Mouse (Mus musculus): ENCODE results near the gene Myh9.
"Not testable (repeated sequence)": the region's sequence is repeated elsewhere in the genome, so short reads cannot be mapped to it uniquely, and the experiment has no call there.

Gene Myh9

DNA sequence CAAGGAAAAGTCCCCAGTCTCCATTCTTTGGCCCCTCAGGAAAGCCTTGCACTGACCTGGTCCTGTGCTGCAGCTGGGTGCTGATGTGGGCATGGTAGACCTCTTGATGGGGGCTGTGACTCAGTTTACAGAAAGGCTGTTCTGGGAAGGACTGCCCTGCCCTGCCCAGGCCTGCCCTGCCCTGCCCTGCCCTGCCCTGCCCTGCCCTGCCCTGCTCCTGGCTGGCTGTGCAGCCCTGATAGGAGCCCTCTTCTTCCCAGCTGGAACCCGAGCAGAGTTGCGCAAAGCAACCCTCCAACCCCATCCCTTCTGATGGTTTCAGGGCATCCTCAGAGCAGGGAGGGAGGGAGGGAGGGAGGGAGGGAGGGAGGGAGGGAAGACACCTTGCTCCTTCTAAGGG lies 86.8 kb downstream of the Myh9 start:
- no peak for DNase-seq (ENCODE audit: low spot score)

DNA sequence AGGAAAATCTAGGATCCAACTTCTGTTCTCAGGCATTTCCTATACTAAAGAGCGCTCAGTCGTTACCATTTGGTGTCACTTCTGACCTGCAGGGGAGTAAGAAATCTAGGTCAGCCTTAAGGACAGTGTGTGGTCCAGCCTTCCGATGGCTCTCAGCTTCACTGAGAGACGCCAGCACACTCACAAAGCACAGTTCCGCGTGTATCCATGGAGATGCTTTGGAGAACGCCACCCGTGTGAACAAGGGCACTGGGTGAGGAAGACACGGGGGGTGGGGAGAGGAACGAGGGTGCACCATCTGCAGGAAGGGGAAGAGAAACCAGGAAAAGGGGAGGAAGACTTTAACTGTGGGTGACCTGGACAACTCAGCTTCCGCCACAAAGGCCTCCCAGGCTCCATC lies 89.5 kb downstream of the Myh9 start:
- no peak for DNase-seq (ENCODE audit: low spot score)

DNA sequence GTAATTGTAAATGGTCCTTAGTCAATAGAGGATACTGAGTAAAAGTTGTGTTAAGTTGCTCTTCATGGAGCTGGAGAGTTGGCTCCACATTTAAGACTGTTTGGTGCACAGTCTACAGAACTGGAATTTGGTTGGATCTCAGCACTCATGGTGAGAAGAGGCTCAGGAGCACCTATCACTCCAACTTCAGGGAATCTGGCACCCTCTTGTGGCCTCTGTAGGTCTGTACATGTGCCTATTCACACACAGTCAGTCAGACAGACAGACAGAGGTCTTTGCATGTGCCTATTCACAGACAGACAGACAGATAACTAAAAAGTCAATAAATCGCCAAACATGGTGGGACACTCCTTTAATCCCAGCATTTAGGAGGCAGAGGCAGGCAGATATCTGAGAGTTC lies 91.5 kb downstream of the Myh9 start:
- no peak for DNase-seq (ENCODE audit: low spot score)

DNA sequence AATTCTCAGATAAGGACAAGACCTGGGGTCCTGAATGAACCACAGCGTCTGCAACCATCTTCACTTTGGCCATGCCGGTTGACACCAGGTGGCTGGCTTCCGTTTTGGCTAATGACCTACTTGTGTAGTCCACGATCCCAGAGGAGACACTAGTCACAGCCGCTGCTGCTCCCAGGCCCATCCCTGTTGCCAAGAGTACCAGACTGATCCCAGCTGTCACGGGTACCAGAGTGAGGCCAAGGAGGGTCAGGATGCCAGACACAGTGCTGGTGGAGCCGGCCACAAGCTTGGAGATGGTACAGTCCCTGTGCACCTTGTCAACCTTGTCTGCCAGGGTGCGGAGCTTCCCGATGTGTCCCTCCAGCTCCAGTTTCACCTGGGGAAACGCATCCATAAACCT lies 92.3 kb downstream of the Myh9 start:
- DNase-seq (ENCODE audit: low spot score): no peak

DNA sequence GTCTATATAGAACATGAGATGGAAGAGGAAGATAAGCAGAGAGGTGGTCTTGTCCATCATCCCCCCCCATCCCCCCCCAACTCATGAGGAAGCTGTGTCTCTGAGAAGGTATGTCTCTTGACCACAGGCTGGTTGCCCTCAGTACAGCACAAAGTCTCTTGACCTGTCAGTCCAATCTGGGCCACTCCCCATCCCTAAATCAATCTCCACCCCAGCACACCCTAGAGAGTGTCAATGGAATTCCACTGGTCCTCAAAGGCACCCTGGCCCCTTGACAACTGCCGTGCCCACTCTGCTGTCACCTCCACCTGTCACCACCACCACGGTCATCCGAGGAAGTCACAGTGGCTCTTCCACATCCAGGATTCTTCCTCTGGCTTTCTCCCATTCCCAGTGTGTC lies 93.6 kb downstream of the Myh9 start:
- DNase-seq (ENCODE audit: low spot score): no peak

DNA sequence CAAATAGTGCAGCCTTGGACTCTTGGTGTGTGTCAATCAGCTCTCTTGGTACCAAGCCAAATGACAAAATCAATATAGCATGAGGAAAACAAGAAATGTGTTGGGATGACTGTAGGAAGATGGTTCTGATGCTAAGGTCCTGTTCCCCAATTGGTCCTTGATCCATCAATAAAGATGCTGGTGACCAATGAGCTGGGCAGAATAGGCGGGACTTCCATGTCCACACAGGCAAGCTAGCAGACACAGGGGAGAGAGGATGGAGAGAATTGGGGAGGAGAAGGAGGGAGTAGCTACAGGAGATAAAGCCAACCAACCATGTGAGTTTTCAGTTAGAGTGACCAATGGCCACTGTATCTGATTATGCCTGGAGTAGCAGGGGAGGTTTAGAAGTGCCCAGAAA lies 95.6 kb downstream of the Myh9 start:
- DNase-seq (ENCODE audit: low spot score): no peak

DNA sequence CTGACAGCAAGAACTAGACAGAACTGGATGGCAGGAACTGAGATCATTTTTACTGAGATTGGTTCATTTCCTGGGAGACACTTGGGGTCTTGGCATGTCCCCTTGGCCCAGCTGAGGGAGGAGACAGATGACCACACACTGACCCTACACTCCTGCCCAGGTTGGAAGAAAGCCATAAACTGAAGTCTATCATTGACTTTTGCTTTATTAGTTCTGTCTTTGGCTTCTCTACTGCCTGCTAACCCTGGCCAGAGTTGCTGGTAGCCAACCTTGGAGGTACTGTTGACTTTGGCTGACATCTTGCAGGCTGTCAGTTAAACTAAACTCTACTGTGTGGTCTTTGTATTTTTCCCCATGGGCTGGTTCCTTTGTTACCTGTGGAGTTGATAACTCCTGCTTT lies 96.9 kb downstream of the Myh9 start:
- DNase-seq (ENCODE audit: low spot score): no peak

DNA sequence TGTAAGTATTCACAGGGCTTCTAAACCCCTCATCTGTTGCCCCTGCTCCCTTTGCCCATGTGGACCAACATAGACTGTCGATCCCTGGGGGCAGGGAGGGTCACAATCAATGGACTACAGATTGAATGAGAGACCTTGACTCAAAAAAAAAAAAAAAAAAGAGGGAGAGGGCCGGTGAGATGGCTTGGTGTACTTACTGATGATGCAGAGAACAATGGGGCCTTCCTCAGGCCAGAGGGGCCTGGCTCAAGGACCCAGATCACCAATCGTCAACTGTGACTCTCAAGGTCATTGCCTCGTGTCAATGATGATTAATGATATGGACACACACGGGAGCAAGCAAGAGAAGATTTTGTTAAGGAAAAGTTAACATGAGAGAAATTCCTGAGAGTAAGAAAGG lies 97.3 kb downstream of the Myh9 start:
- DNase-seq (ENCODE audit: low spot score): no peak

DNA sequence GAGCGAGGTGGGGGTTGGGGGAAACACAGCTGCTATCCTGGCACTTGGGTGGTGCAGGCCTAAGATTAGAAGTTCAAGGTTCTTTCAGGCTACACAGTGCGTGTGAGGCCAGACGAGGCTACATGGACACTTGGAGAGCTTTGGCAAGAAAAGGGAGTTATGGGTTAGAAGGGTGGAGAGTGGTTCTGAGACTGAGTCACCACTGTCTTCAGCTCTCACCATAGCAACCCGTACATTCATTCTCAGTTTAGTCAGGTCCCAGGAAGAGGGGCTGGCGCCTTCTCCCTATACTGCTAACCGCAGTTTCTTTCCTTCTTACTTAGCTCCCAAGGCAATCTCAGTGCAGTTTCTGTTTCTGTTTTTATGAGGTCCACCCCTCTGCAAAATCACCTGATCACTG lies 100.4 kb downstream of the Myh9 start:
- not testable (repeated sequence) for DNase-seq (ENCODE audit: low spot score)

DNA sequence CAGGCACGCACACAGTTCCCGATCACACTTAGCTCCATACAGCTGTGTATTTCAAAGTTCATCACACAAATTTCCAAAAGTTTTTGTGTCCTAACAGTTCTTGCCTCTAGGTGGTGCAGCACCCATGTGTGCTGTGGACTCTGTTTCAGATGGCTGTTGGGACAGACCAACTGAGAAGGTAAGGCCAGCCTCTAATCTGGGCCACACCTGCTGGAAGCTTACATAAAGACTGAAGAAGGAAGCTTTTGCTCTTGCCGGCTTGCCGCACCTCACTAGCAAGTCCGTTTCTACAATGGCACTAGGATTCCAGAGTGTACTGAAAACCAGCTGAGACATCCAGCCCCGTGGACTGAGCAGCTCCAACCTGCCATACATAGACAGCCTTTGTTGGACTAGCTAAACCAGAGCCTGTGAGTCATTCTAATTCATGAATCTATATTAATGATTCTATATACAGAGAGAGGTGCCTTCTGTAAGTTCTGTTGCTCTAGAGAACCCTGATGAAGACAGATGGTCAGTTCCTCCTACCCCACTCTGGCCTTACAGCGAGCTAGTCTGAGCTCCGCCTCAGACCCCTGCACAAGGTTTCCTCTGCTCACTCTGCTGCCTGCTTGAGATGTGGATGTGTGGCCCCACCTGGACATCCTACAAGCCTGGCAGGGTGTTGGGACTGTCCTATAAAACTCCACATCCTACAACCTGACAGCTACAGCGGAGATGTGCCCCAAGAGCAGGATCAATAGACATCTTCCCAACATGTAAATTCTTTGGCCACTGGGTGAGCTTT lies 101.3 kb downstream of the Myh9 start:
- no peak for DNase-seq (ENCODE audit: low spot score)

DNA sequence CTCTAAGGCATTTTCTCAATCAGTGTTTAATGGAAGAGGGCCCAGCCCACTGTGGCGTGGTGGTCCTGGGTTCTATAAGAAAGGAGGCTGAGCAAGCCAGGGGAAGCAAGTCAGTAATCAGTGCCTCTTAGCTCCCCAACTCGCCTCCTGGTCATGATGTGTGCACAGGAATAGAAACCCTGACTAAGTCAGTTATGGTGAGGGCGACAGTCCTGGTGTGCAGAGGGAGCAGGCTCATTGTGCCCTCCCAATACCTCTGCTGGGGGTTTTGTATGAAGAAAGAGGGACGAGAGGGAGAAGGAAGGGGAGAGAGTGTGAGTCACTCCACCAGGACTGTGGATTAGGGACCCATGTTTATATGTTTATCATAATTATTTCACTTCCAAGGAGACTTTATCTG lies 108.1 kb downstream of the Myh9 start:
- not testable (repeated sequence) for DNase-seq (ENCODE audit: low spot score)

DNA sequence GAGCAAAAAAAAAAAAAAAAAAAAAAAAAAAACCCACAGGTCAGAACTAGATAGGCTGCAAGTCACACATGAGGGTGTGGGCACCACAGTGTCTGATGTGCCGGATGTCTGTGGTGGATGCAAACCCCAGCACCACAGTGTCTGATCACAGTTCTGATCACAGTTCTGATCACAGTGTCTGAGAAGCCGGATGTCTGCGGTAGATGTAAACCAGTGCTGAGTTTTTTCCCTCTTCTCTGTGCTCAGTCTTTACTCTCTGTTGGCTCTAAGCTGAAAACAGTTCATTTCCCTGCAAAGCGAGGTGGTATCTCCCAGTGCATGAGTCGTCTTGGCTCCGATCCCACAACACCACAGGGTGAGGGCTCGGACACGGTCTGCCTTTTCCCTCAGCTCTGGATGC lies 108.6 kb downstream of the Myh9 start:
- DNase-seq (ENCODE audit: low spot score): not testable (repeated sequence)

DNA sequence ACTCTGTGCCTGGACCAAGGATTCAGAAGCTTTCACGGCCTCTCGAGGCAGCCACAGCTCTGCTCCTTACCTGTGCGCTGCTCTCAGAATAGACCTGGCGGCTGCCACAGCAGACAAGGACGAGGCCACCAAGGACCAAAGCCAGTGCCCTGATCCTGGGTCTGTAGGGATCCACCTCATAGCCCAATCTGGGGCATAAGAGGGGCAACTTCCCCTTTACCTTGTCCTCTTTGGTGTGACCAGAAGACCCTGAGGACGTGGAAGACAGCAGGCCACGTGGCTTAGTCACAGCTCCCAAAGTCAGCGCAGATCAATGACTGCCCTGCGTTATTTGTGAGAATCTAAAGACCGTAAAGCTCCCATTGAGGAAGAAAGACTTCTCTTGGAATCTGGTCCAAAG lies 109.1 kb downstream of the Myh9 start:
- not testable (repeated sequence) for DNase-seq (ENCODE audit: low spot score)

DNA sequence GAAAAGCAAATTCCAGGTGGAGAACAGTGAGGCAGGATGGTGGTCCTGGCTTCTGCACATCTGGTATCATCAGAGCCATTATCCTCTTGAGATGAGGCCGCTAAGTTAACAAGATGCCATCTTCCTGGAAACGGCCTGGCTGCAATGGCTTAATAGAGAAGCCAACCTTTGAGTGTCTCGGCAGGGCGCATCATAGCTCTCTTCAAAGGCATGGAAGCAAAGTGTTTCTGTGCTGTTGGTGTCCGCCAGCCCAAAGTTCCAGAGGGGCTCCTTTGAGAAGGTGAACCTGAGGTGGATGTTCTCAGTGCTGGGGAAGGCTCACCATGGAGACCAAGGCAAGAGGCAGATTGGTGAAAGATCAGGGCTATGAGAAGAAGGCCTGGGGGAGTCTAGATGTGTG lies 110.4 kb downstream of the Myh9 start:
- DNase-seq (ENCODE audit: low spot score): no peak

DNA sequence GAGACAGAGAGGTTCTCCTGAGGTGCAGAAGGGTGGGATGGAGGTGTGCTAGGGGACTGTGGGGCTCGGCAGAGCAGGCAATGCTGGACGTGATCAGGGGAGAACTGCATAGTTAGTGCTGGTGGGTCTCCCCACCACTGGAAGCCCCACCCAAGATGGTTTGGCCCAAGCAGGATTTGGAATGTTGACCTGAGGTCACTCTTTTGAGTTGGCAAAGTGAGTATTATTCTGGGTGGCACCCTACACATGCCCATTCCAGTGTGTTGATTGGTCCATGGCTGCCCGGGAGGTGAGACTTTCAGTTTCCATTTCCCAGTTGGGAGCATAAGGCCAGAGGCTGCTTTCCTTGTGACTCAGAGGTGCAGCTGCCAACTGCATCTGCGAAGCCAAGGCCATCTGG lies 113.2 kb downstream of the Myh9 start, which contains the start of gene Apol9b:
Apol9b (plus strand) TSS at position 301 of the 400 bp plus-strand sequence.
- DNase-seq (ENCODE audit: low spot score): not testable (repeated sequence)

DNA sequence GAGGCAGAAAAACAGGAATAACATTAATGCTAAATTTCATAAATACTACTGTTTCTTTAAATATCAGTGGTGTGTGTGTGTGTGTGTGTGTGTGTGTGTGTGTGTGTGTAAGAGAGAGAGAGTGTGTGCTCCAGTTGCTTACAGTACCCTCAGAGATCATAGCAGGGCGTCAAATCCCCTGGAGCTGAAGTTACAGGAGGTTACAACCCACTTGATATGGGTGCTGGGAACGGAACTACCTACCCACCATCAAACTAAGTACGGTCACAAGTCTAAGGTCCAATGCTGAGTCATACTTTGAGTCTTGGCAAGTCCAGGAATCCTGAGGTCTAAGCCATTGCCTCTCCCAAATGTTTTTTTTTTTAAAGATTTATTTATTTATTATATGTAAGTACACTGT lies 114.2 kb downstream of the Myh9 start:
- not testable (repeated sequence) for DNase-seq (ENCODE audit: low spot score)

DNA sequence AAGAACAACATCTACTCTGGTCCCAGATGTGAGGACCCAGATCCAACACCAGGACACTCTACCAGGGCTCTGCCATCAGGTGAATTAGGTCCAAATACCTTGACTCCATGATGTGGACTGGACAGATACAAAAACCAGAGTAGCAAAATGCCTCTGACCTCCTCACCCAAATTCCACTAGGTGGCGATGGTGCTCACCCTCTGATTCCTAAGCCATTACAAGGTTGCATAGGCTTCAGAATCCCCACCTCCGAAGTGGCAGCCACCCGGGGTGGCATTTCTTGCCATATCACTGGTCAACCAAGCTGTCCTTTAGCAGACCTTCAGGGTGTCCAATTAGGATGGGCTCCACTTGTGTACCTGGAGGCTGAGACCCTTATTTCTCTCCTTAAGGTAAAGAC lies 114.8 kb downstream of the Myh9 start:
- not testable (repeated sequence) for DNase-seq (ENCODE audit: low spot score)

DNA sequence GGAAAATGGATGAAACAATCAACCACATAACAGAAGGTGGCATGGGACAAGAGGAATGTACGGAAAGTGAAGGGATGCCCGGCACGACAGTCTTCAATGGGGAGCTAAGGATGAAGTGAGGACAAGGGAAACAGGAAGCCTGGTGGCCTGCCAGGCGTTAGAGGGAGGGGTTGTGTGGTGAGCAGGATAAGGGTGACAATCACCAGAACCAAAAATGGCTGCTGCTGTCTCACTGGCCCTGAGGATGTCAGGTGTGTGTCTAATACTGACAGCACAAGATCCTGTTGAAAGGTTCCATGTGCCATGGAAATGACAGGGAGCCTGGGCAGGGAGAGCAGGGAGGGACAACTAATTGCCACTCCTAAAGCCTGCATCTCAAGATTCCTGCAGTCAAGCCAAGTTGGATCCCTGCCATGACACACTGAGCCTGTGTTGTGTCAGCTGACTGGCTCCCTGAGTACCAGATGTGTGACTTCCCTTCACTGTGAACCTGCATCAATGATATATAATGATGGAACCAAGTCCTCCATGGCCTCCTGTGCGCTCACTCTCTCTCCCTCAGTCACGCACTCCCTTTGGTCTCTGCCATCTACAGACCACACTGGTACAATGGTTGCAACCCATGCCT lies 116.5 kb downstream of the Myh9 start:
- DNase-seq (ENCODE audit: low spot score): not testable (repeated sequence)

DNA sequence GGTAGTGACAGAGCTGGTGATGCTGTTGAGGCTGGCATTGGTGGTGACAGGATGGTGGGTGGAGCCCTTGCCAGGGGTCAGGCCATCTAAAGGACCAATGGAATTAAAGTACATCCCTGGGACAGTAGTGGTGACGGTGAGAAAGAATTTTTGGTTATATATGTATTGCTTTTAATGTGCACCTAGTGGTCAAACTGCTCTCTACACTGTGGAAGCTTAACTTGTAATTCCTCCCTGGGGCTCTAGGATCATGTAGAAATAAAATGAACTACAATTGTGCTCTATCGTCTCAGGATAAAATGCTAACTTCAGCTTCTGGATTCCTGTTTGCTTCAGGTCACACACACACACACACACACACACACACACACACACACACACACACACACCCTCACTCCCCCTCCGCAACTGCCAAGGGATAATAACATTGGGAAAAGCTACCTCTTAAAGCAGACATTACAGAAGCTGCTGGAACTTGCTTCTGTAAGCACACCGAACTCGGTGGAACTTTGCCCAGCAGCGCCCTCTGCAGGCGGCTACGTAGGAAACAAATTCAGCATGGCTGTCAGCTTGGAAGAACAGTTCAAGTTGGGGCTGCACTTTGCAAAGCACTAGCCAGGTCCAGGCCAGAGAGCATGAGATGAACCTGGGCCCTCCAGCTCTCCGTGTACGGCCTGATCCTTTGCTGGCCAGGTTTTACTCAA lies 117.6 kb downstream of the Myh9 start:
- DNase-seq (ENCODE audit: low spot score): not testable (repeated sequence)

DNA sequence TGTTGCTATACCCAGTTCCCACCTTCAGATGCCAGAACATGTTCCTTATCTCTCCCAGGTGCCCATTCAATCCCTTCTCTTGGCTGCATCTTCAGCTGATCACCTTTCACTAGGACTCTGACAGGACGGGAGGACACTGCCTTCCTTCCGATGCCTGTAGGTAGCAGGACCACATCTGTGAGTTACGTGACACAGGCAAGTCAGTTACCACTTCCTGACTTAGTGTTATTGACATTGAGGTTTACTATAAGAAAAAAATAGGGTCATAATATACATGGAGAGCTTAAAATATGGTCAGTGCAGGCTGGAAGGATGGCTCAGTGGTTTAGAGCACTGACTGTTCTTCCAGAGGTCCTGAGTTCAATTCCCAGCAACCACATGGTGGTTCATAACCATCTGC lies 120.5 kb downstream of the Myh9 start:
- not testable (repeated sequence) for DNase-seq (ENCODE audit: low spot score)

DNA sequence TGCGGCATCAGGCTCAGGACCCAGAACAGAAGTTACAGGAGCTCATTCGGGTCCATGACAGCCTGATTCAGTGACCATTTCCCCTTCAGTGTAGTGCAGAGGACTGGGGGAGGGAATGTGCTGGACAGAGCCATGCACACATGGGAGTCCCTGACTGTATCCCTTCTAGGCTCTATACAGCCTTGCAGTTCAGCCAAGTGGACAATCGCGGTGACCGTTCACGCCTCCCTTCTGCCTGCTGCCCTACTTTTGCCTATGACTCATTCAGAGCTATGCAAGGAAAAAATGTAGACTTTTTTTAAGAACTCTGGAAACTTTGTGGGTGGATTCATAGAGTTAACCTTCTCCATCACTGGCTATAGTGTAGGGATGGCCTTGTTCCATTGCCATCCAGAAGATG lies 123.7 kb downstream of the Myh9 start:
- not testable (repeated sequence) for DNase-seq (ENCODE audit: low spot score)
